Mouse (Mus musculus) neural tube, embryonic 11.5 days (tissue): ENCODE measurements around the gene Tbc1d32. TPM values are rescaled to one million over a fixed set of nuclear protein-coding genes. Genes with fewer than 3 reads are reported as not detected.
"Not testable (repeated sequence)": the region's sequence is repeated elsewhere in the genome, so short reads cannot be mapped to it uniquely, and the experiment has no call there.

Source experiments
- ATAC-seq: fragments of 200-750 bp; cut with Nextera tagmentation; 2 replicates; pipeline ENCODE4 v1.8.0; 2017; ENCODE audit warnings: moderate number of reproducible peaks, mild to moderate bottlenecking, moderate TSS enrichment, moderate library complexity; ENCODE audit not compliant: insufficient read depth, low FRiP score, low TSS enrichment
- DNase-seq: peaks from one replicate; pipeline ENCODE4 v3.0.0-alpha.2; 2015; ENCODE audit warnings: low spot score
- H3K27ac ChIP-seq: fragments of 300-500 bp; sonication (generic); 2 replicates; pipeline ENCODE4 v1.5.1; 2014; ENCODE audit warnings: low read depth, mild to moderate bottlenecking, low read length
- H3K27me3 ChIP-seq: fragments of 300-500 bp; sonication (generic); 2 replicates; pipeline ENCODE4 v1.6.1; 2014; ENCODE audit warnings: mild to moderate bottlenecking, low read length, mixed read lengths; ENCODE audit not compliant: control insufficient read depth, insufficient read depth
- H3K36me3 ChIP-seq: fragments of 300-500 bp; sonication (generic); 2 replicates; pipeline ENCODE4 v1.6.1; 2014; ENCODE audit warnings: mild to moderate bottlenecking, low read length, moderate library complexity, mixed read lengths; ENCODE audit not compliant: control insufficient read depth, insufficient read depth
- H3K4me1 ChIP-seq: fragments of 300-500 bp; sonication (generic); 2 replicates; pipeline ENCODE4 v1.6.1; 2014; ENCODE audit warnings: low read length, mixed read lengths; ENCODE audit not compliant: control insufficient read depth, insufficient read depth
- H3K4me2 ChIP-seq: fragments of 300-500 bp; sonication (generic); 2 replicates; pipeline ENCODE4 v1.6.1; 2014; ENCODE audit warnings: low read depth, mild to moderate bottlenecking, moderate library complexity
- H3K4me3 ChIP-seq: fragments of 300-500 bp; sonication (generic); 2 replicates; pipeline ENCODE4 v1.5.1; 2014; ENCODE audit warnings: low read depth, low read length
- H3K9ac ChIP-seq: fragments of 300-500 bp; sonication (generic); 2 replicates; pipeline ENCODE4 v1.6.1; 2014; ENCODE audit warnings: mild to moderate bottlenecking, low read length
- H3K9me3 ChIP-seq: fragments of 300-500 bp; sonication (generic); 2 replicates; pipeline ENCODE4 v1.6.1; 2016; ENCODE audit warnings: low read length; ENCODE audit not compliant: control insufficient read depth
- WGBS: fragments of 180-500 bp; shearing (Covaris S2); extraction: QIAGEN DNeasy Blood & Tissue Kit; methylation state at CpG from one replicate; pipeline ENCODE4 v1.1.7; 2014; 5-methylcytosine and 5-hydroxymethylcytosine counted together
- polyA plus RNA-seq: library from polyadenylated mRNA; unstranded; fragments of >200 nt; fragmentation: Nextera tagmentation; extraction: Ambion mirVana; gene quantifications from 2 replicates; pipeline ENCODE4 v1.2.1, GENCODE M21; 2014

Gene Tbc1d32
- polyA plus RNA-seq, 1 experiment from 2014 or later: 4.2 TPM

DNA sequence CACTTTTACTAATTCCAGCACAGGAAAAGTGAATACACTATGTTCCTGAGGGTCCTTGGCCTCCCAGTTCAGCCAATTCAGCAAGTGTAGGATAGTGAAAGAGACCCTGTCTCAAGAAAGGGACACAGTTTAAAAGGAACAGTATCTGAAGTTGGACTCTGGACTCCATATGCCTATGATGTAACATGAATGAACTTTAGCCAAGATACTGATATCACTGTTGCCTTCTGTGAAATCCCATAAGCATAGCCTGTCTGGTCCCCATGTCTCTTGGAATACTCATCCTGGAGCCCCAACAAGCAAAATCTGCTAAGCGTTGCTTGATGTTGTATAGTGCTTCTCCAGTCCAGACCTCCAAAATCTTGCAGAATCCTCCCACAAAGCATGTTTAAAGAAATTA, 46.8 kb downstream of the Tbc1d32 start:
- Histone ChIP-seq H3K27me3 (no peaks in the 10 kb centered on the region), H3K36me3 (no peaks in the 10 kb centered on the region), H3K4me2 (no peak overlapping the region), H3K9ac (no peak overlapping the region), H3K4me1 (no peaks in the 10 kb centered on the region), H3K4me3 (no peak overlapping the region), H3K27ac (no peak overlapping the region), H3K9me3 (no peaks in the 10 kb centered on the region)
- ATAC-seq (no peak), DNase-seq (no peak)
- 96% methylated on average over 1 of the region's 1 CpGs for WGBS

GRCm38 (mm10) chr10:56173184-56173583, 55.3 kb downstream of the Tbc1d32 start:
- no peak overlapping the region for H3K4me3 ChIP-seq
- 85% methylated on average over 5 of the region's 5 CpGs for WGBS
- H3K27me3 ChIP-seq: no peaks in the 10 kb centered on the region
- DNase-seq (no peak), ATAC-seq (no peak)
- no peaks in the 10 kb centered on the region for H3K4me1 ChIP-seq
- no peak overlapping the region for H3K27ac ChIP-seq
- no peaks in the 10 kb centered on the region for H3K9me3 ChIP-seq
- H3K9ac ChIP-seq: no peak overlapping the region
- no peaks in the 10 kb centered on the region for H3K36me3 ChIP-seq
- H3K4me2 ChIP-seq: no peak overlapping the region

DNA sequence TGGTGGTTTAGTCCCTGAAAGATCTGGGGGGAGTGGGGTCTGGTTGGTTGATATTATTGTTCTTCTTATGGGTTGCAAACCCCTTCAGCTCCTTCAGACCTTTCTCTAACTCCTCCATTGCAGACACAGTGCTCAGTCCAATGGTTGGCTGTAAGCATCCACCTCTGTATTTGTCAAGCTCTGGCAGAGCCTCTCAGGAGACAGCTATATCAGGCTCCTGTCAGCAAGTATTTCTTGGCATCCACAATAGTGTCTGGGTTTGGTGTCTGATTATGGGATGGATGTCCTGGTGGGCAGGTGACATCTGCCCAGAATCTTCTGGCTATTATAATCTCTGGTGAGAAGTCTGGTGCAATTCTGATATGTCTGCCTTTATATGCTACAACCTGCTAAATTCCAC, 60.8 kb downstream of the Tbc1d32 start:
- H3K36me3 ChIP-seq, H3K9ac ChIP-seq, H3K4me2 ChIP-seq, H3K4me1 ChIP-seq, DNase-seq, H3K27ac ChIP-seq, H3K9me3 ChIP-seq, H3K4me3 ChIP-seq, H3K27me3 ChIP-seq, ATAC-seq: not testable (repeated sequence)

- no peak overlapping the region for H3K27ac ChIP-seq
Observed at GRCm38 (mm10) chr10:56165758-56166157, 62.7 kb downstream of the Tbc1d32 start.

GRCm38 (mm10) chr10:56164411-56164810, 64.1 kb downstream of the Tbc1d32 start:
- ATAC-seq (no peak), DNase-seq (no peak)
- WGBS: 57% methylated on average over 3 of the region's 3 CpGs

More at GRCm38 (mm10) chr10:56165758-56166157, 62.7 kb downstream of the Tbc1d32 start:
- no peak for ATAC-seq
- Histone ChIP-seq H3K27me3 (no peaks in the 10 kb centered on the region), H3K4me3 (no peak overlapping the region), H3K9ac (no peak overlapping the region), H3K36me3 (no peaks in the 10 kb centered on the region), H3K9me3 (no peaks in the 10 kb centered on the region), H3K4me1 (no peaks in the 10 kb centered on the region), H3K4me2 (no peak overlapping the region)
- DNase-seq: no peak
- WGBS: 88% methylated on average over 4 of the region's 4 CpGs

GRCm38 (mm10) chr10:56158748-56159147, 69.7 kb downstream of the Tbc1d32 start:
- Histone ChIP-seq H3K9ac (no peak overlapping the region), H3K4me1 (no peaks in the 10 kb centered on the region), H3K27ac (no peak overlapping the region), H3K4me2 (no peak overlapping the region), H3K9me3 (no peaks in the 10 kb centered on the region), H3K36me3 (no peaks in the 10 kb centered on the region), H3K27me3 (no peaks in the 10 kb centered on the region), H3K4me3 (no peak overlapping the region)
- ATAC-seq: no peak; the same call in 1 of the 2 replicates
- peak; percentile 16 for DNase-seq
- WGBS: 44% methylated on average over 2 of the region's 2 CpGs

More at GRCm38 (mm10) chr10:56164411-56164810, 64.1 kb downstream of the Tbc1d32 start:
- H3K4me3 ChIP-seq: no peak overlapping the region
- H3K4me2 ChIP-seq: no peak overlapping the region
- no peak overlapping the region for H3K27ac ChIP-seq
- no peaks in the 10 kb centered on the region for H3K9me3 ChIP-seq
- H3K27me3 ChIP-seq: no peaks in the 10 kb centered on the region
- no peaks in the 10 kb centered on the region for H3K4me1 ChIP-seq
- no peaks in the 10 kb centered on the region for H3K36me3 ChIP-seq
- no peak overlapping the region for H3K9ac ChIP-seq

DNA sequence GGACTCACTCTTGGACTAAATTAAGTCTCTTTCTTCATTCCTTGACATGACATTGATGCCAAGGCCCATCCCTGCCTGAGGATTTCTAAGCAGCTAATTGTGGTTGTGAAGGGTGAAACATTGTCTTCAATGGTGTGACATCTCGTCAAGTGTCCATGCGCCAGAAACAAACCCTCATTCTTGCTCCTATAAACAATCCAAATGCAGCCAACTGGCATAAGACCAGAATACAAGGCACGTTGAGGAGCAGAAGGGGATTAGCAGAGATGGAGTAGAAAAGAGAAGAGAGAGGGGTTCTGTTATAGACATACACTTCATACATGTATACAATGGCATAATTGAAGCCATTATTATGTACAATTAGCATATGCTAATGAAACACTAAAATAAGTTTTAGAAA, 70.3 kb downstream of the Tbc1d32 start:
- 73% methylated on average over 3 of the region's 3 CpGs for whole genome bisulfite sequencing
- Histone ChIP-seq H3K9me3 (no peaks in the 10 kb centered on the region), H3K36me3 (no peaks in the 10 kb centered on the region), H3K9ac (no peak overlapping the region), H3K27ac (no peak overlapping the region), H3K4me1 (no peaks in the 10 kb centered on the region), H3K4me3 (no peak overlapping the region), H3K27me3 (no peaks in the 10 kb centered on the region), H3K4me2 (no peak overlapping the region)
- DNase-seq: no peak
- ATAC-seq: no peak

DNA sequence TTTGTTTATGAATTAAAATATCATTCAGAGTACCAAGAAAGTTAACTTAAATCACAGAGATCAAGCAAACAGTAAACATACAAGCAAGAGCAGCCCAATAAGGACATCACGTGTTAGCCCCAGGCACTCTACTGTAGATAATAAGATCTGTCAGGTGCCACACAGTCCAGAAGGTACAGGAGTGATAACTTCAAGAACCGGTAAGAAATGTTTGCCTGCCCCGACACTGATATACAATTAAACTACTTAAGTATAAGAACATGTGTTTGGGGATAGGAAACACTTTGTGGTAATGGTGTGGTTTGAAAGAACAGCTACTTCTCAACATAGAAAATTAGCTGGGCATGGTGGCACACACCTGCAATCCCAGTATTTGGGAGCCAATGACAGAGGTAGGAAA, 71.5 kb downstream of the Tbc1d32 start:
- Histone ChIP-seq H3K4me2 (no peak overlapping the region), H3K4me1 (no peaks in the 10 kb centered on the region), H3K36me3 (no peaks in the 10 kb centered on the region), H3K9ac (no peak overlapping the region), H3K9me3 (no peaks in the 10 kb centered on the region), H3K27me3 (no peaks in the 10 kb centered on the region), H3K27ac (no peak overlapping the region), H3K4me3 (no peak overlapping the region)
- DNase-seq (no peak), ATAC-seq (no peak)
- 92% methylated on average over 3 of the region's 3 CpGs for WGBS

- Histone ChIP-seq H3K27me3 (no peaks in the 10 kb centered on the region), H3K9ac (no peak overlapping the region), H3K4me2 (no peak overlapping the region), H3K36me3 (no peaks in the 10 kb centered on the region), H3K27ac (no peak overlapping the region), H3K4me3 (no peak overlapping the region), H3K4me1 (no peaks in the 10 kb centered on the region), H3K9me3 (no peaks in the 10 kb centered on the region)
- WGBS: 95% methylated on average over 3 of the region's 3 CpGs
- ATAC-seq (no peak), DNase-seq (no peak)
Observed at GRCm38 (mm10) chr10:56148920-56149319, 79.6 kb downstream of the Tbc1d32 start.
